Mouse (Mus musculus): ENCODE data around the gene Smyd3. TPM values are rescaled to one million over a fixed set of nuclear protein-coding genes. Genes with fewer than 3 reads are reported as not detected.

Gene Smyd3
- polyA plus RNA-seq, 1 experiment = 3.7 TPM

DNA sequence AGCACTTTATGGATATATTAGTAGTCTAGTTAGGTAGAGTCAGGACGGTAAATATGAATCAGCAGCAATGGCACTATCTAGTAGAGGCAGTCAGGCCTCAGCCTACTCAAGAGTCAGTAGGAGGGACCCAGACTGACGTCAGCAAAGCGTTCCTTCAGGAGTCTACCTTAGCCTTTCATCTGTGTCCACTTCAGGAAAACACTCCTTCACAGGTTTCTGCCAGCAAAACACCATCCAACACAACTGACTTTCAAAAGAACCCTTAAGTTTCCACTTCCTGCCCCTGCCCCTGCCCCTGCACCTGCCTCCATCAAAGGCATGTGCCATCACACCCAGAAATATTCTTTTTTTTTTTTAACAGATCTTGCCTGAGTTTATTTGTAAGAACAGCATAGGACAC is 2.1 kb upstream of the Smyd3 start:
- DNase-seq (ENCODE audit: low read depth) = no peak

DNA sequence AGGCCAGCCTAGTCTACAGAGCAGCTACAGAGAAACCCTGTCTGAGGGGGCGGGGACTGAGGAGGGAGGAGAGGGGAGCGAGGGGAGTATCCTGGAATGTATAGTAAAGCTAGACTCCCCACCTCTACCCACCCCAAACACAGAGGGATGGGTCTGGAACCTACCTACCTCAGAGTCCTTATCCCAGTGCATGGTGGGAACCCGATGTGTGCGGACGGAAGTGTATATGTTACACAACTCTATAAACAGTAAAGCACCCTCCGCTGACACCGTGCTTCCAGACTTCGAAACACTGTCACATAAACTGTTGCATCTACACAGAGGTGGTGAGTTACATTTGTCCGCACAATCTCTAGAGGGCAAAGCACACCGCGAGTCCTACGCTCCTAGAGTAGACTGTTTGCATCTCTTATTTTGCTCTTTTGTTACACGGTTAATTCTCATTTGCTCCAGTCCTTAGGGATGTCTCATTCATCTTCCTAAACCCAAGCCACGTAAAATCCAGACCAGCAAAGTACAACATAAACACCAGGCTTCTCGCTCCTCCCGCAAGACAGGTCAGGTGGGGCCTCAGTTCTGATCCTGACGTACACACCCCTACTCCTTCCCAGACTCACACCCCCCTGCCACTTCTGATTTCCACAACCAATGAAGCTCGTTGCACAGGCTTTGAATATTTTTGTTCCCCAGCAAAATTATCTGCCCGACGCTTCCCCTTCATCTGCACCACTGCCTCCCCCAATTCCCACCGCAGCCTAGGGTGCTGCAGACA is 714 bp downstream of the Smyd3 start:
- no peak for DNase-seq (ENCODE audit: low read depth)

- DNase-seq (ENCODE audit: low read depth) = no peak
Observed at GRCm38 (mm10) chr1:179511895-179512294, 5.9 kb downstream of the Smyd3 start.

GRCm38 (mm10) chr1:179510546-179511340 is 7.1 kb downstream of the Smyd3 start:
- DNase-seq (ENCODE audit: low read depth) = no peak

DNA sequence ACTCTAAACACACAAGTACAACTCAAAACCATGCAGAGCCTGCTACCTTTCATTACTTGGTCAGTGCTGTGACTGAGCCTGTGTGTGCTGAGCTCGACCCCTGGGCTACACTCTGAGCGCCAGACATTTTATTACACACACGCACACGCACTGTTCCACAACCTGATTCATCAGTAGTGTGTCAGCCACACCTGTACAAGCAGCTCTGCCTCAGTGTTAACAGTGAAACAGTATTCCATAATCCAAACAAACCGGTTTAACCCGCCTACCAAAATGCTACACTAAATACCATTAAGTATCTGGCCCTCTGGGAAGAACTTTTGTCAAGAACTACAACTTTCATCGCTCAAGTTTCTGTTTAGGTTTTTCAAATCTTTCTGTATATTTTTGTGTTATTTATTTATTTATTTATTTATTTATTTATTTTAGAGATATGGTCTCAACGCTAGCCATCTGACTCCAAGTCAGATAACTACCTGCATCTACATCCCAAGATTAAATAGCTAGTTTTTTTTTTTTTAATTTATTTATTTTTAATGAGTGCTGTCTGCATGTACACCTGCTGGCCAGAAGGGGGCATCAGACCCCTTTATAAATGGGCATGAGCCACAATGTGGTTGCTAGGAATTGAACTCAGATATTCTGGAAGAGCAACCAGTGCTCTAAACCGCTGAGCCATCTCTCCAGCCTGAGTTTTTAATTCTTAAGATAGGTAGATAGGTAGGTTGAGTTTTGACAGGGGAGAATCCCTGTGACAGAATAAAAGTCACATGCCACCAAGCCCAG is 11.1 kb downstream of the Smyd3 start:
- DNase-seq (ENCODE audit: low read depth) = no peak

DNA sequence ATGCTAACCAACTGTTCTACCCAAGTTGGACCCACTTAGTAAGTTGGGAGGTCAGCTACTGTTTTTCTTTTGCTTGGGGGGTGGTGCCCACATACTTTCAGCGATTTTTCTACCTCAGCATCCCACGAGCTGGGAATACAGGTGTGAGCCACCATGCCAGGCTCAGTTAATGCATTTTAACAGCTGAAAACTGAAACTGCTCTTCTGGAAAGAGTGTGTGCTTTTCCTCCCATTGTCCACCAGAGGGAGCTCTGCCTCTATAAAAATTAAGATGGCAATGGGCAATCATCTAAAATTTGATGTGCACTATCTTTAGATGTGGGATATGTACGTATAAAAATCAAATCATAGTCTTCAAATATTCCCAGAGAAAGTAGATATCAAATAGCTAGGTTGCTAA is 15.3 kb downstream of the Smyd3 start:
- DNase-seq (ENCODE audit: low read depth) = no peak

DNA sequence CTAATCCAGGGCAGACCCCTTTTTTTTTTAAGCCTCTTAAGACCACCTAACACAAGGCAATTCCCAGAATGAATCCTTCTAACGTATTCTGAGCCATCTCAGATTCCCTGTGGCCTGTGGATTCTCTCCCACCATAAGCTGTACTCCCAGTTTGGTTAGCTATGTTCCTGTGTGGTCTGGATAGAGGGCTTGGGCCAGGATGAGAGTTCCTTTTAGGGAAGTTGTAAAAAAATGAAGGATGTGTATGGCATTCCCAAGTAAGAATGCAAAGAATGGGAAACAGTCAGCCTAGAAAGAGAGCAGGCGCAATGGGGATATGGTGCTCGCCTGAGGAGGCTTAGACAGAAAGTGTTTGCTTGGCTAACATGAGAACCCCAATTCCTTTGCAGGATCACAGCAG is 18.6 kb downstream of the Smyd3 start:
- DNase-seq (ENCODE audit: low read depth) = no peak

- no peak for DNase-seq (ENCODE audit: low read depth)
Observed at GRCm38 (mm10) chr1:179492908-179493307, 24.9 kb downstream of the Smyd3 start.

DNA sequence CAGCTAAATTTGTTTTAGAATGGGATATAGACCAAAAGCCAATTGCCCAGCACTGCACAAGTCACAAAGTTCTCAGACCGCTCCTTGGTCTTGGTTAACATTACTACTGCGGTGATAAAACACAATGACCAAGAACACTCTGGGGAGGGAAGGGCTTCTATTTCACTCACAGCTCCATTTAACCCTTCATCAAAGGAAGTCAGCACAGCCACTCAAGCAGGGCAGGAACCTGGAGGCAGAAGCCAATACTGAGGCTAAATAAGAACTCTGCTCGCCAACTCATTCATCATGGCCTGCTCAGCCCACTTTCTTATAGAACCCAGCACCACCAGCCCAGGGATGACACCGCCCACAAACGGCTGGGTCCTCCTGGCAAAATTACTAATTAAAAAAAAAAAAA is 29.3 kb downstream of the Smyd3 start:
- DNase-seq (ENCODE audit: low read depth) = no peak

- DNase-seq (ENCODE audit: low read depth) = no peak
Observed at GRCm38 (mm10) chr1:179487990-179488389, 29.9 kb downstream of the Smyd3 start.

DNA sequence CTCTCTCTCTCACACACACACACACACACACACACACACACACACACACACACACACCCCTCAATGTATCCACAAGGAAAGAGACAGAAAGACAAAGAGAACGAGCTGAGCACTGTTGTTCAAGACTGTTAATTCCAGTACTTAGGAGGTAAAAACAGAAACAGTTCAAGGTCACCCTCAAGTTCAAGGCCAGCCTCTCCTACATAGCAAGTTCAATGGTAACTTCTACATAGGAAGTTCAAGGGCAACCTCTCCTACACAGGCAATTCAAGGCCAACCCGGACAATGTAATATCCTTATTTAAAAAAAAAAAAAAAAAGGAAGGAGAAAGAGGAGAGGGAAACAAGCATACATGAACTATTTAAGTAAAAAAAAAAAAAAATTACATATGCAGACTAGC is 30.6 kb downstream of the Smyd3 start:
- no peak for DNase-seq (ENCODE audit: low read depth)

- no peak for DNase-seq (ENCODE audit: low read depth)
Observed at GRCm38 (mm10) chr1:179485784-179486540, 31.9 kb downstream of the Smyd3 start.

GRCm38 (mm10) chr1:179480862-179481261 is 37.0 kb downstream of the Smyd3 start:
- DNase-seq (ENCODE audit: low read depth) = no peak

DNA sequence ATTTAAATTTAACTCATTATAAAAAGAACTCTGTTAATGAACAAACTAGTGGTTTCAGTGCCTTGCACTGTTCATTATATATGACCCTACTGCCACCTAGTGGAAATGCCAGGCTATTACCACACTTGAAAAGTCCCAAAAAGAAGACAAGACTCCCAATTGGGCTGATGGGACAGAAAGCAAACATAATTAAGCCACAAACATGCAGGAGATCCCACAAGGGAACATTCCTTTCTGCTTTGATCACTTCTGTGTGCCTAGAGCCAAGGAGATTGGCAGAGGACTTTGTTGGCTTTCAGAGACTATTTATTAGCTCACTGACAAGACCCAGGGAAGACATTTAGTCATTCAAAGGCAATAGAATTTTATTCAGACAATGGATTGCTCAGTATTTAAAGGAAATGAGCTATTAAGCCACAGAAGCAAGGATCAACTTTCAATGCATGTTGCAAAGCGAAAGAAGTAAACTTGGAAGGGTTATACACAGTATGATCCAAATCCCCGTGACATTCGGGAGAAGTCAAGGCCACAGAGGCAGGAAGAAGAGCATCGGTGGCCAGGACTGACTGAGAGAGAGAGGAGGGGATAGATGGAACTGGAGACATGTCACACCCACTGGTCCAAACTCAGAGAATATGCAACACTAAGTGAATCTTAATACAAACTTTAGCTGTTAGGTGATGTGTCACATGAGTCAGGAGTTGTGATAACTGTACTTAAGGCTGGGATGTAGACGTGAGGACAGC is 40.5 kb downstream of the Smyd3 start:
- DNase-seq (ENCODE audit: low read depth) = no peak

GRCm38 (mm10) chr1:179476461-179477156 is 41.2 kb downstream of the Smyd3 start:
- no peak for DNase-seq (ENCODE audit: low read depth)

DNA sequence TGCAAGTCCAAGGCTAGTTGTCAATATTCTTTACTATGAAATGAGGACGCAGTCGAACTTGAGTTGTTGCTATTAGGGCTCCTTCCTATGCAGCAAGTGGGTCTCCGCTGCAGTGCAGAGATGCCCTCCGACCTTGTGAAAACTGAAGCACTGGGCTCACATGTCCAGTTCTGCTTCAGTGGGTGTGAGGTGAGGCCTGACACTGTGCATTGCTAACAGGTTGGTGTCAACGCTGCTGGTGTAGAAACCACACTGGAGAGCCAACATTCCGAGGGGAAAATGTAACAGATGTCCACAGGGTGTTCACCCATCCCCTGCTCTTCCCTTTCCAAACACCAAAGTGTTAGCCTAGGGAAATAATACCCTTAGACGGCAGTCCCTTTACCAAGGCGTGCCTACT is 43.1 kb downstream of the Smyd3 start:
- no peak for DNase-seq (ENCODE audit: low read depth)

- no peak for DNase-seq (ENCODE audit: low read depth)
Observed at GRCm38 (mm10) chr1:179473920-179474643, 43.8 kb downstream of the Smyd3 start.

DNA sequence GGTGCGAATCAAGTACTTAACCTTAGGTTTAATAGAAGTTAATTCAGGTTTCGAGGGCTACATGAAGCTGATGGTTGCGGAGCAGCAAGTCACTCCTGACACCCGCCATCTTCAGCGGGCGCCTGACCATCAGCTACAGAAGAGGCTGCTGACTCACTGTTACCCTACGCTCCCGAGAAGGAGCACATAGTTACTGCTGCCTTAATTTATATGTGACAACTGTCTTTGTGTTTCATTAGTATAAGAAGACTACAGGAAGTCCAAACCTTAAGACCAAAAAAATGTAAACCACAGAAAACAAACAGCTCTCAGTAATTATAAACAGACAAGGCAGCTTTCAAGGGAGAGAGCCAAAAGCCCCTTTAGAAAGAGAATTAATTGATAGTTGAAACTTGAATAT is 49.9 kb downstream of the Smyd3 start:
- no peak for DNase-seq (ENCODE audit: low read depth)

GRCm38 (mm10) chr1:179462376-179462775 is 55.5 kb downstream of the Smyd3 start:
- DNase-seq (ENCODE audit: low read depth) = no peak
